Mouse (Mus musculus) erythroblast, embryonic 14.5 days (primary cell): ENCODE results near the gene Bbs2.

ENCODE experiments used
- GATA1 ChIP-seq: IDR thresholded peaks from 2 replicates; pipeline ENCODE4 v1.6.1; 2012; ENCODE audit warnings: low read length, inconsistent platforms, mixed read lengths
- TAL1 ChIP-seq: IDR thresholded peaks from 3 replicates; pipeline ENCODE4 v1.6.1; 2012; ENCODE audit warnings: low read length, inconsistent platforms, mixed read lengths

- TF ChIP-seq GATA1: no peak
- TF ChIP-seq TAL1: no peak
Observed at GRCm38 (mm10) chr8:94076461-94077192, 22.1 kb downstream of the Bbs2 start.
